Mouse (Mus musculus) lung, embryonic 16.5 days (tissue): ENCODE results near the gene Fgd2. TPM values are rescaled to one million over a fixed set of nuclear protein-coding genes. Genes with fewer than 3 reads are reported as not detected.

Experiments
- ATAC-seq: fragments of 200-750 bp; cut with Nextera tagmentation; 2 replicates; pipeline ENCODE4 v1.8.0; 2017; ENCODE audit warnings: low read depth, mild to moderate bottlenecking, moderate library complexity
- H3K27ac ChIP-seq: fragments of 300-500 bp; sonication (generic); 2 replicates; pipeline ENCODE4 v1.5.1; 2014; ENCODE audit warnings: mild to moderate bottlenecking, control low read depth, low read length
- H3K27me3 ChIP-seq: fragments of 300-500 bp; sonication (generic); 2 replicates; pipeline ENCODE4 v1.6.1; 2014; ENCODE audit warnings: low read depth, low read length, mixed read lengths; ENCODE audit not compliant: control insufficient read depth, insufficient read depth
- H3K36me3 ChIP-seq: fragments of 300-500 bp; sonication (generic); 2 replicates; pipeline ENCODE4 v1.6.1; 2014; ENCODE audit warnings: low read length; ENCODE audit not compliant: control insufficient read depth, insufficient read depth
- H3K4me1 ChIP-seq: fragments of 300-500 bp; sonication (generic); replicated peaks from 2 replicates; pipeline ENCODE4 v1.6.1; 2014; ENCODE audit warnings: low read length, mixed read lengths; ENCODE audit not compliant: control insufficient read depth, insufficient read depth
- H3K4me2 ChIP-seq: fragments of 300-500 bp; sonication (generic); 2 replicates; pipeline ENCODE4 v1.6.1; 2014; ENCODE audit warnings: low read depth, low read length, control low read depth
- H3K4me3 ChIP-seq: fragments of 300-500 bp; sonication (generic); 2 replicates; pipeline ENCODE4 v1.5.1; 2014; ENCODE audit warnings: mild to moderate bottlenecking, low read length, control low read depth
- H3K9ac ChIP-seq: fragments of 300-500 bp; sonication (generic); 2 replicates; pipeline ENCODE4 v1.6.1; 2014; ENCODE audit warnings: low read length, control low read depth
- H3K9me3 ChIP-seq: fragments of 300-500 bp; sonication (generic); 2 replicates; pipeline ENCODE4 v1.6.1; 2016; ENCODE audit warnings: low read length; ENCODE audit not compliant: control insufficient read depth
- WGBS: fragments of 180-500 bp; shearing (Covaris S2); extraction: QIAGEN DNeasy Blood & Tissue Kit; methylation state at CpG from one replicate; pipeline ENCODE4 v1.1.7; 2014; 5-methylcytosine and 5-hydroxymethylcytosine counted together
- polyA plus RNA-seq: library from polyadenylated mRNA; unstranded; fragments of >200 nt; fragmentation: Nextera tagmentation; extraction: Ambion mirVana; gene quantifications from 2 replicates; pipeline ENCODE4 v1.2.1, GENCODE M21; 2015

Gene Fgd2
- polyA plus RNA-seq, 1 experiment from 2014 or later, result 21.7 TPM

DNA sequence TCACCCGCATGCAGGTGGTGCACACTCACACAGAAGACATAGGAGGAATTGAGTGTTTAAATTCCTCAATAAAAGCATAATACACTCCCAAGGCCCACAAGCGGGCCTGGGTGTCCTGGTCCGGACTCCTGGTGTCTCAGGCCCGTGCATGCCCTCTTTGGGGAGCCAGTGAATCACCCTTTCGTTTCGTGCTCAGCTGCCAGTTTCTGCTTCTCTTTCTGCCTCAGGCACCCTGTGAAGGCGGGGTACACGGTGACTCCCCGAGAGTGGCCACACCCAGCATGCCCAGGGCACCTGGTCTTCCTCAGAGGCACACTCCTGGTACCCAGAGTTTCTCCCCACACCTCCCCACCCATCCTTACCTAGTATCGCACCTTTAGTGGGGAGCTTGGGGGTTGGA is 15.2 kb downstream of the Fgd2 start:
- Histone ChIP-seq H3K9me3 (no peaks in the 10 kb centered on the region), H3K4me1 (no peaks in the 10 kb centered on the region), H3K27ac (no peak overlapping the region), H3K4me3 (no peak overlapping the region), H3K36me3 (no peaks in the 10 kb centered on the region), H3K4me2 (no peak overlapping the region), H3K27me3 (no peaks in the 10 kb centered on the region), H3K9ac (no peak overlapping the region)
- ATAC-seq, result no peak
- 81% methylated on average over 10 of the region's 10 CpGs for WGBS

GRCm38 (mm10) chr17:29378056-29378455 is 17.3 kb downstream of the Fgd2 start:
- no peaks in the 10 kb centered on the region for H3K4me1 ChIP-seq
- no peaks in the 10 kb centered on the region for H3K36me3 ChIP-seq
- H3K9ac ChIP-seq, result no peak overlapping the region
- H3K27me3 ChIP-seq, result no peaks in the 10 kb centered on the region
- no peak overlapping the region for H3K27ac ChIP-seq
- ATAC-seq, result no peak
- no peak overlapping the region for H3K4me2 ChIP-seq
- no peak overlapping the region for H3K4me3 ChIP-seq
- H3K9me3 ChIP-seq, result no peaks in the 10 kb centered on the region
- WGBS, result 57% methylated on average over 8 of the region's 8 CpGs

DNA sequence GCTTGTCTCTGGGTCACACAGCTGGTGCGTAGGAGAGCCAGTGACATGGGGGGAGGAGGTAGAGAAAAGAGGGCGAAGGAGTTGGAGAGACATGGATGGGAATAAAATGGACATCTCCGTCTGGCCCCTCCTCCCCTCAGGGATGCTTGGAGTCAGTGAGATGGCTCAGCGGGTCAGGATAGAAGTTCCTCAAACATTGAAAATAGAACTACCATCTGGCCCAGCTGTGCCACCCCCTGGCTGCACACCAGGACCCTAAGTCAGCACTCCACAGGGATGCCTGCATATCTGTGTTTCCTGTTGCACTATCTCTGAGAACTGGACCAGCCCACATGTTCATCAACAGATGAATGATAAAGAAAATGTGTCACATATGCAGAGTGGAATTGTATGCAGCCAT is 19.5 kb downstream of the Fgd2 start:
- no peak for ATAC-seq
- 75% methylated on average over 4 of the region's 4 CpGs for WGBS
- Histone ChIP-seq H3K4me3 (no peak overlapping the region), H3K27me3 (no peaks in the 10 kb centered on the region), H3K36me3 (no peaks in the 10 kb centered on the region), H3K27ac (no peak overlapping the region), H3K4me2 (no peak overlapping the region), H3K9ac (no peak overlapping the region), H3K9me3 (no peaks in the 10 kb centered on the region), H3K4me1 (no peaks in the 10 kb centered on the region)

DNA sequence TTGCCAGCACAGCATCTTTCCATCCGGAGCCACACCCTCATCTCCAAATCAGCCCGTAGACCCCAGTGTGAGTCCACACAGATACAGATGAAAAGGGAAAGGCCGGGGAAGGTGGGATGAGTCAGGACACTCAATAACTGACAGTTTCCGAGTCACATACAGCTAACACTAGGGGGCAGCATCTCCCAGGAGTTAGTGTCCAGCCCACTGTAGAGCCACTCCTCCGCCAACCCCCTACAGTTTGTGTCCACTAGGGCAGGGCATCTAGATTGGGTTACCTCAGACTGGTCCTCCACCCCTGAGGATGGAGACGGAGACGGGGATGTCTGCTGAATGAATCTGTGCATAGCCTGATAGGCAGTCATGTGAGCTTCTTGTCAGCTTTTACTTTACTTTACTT is 20.8 kb downstream of the Fgd2 start:
- Histone ChIP-seq H3K4me3 (no peak overlapping the region), H3K9ac (no peak overlapping the region), H3K9me3 (no peaks in the 10 kb centered on the region), H3K36me3 (no peaks in the 10 kb centered on the region), H3K4me2 (no peak overlapping the region), H3K4me1 (no peaks in the 10 kb centered on the region), H3K27ac (no peak overlapping the region), H3K27me3 (no peaks in the 10 kb centered on the region)
- WGBS, result 20% methylated on average over 7 of the region's 7 CpGs
- ATAC-seq, result peak; percentile 88

DNA sequence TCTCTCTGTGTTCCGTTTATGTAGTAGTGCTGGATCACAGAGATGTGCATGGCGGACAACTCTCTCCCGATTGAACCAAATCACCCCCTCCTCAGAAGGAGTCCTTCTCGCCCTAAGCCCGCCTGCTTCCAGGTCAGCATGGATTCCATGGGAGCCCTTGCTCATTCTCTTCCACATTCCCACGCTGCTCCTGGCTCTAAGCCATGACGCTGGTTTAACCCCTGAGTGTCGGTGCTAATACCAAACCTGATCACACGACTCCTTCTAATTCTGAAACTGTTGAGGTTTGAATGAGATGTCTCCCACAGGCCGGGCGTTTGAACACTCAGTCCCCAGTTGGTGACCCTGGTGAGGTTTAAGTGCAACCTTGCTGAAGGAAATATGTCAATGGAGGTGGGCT is 21.7 kb downstream of the Fgd2 start:
- Histone ChIP-seq H3K4me1 (no peaks in the 10 kb centered on the region), H3K27ac (no peak overlapping the region), H3K36me3 (no peaks in the 10 kb centered on the region), H3K9me3 (no peaks in the 10 kb centered on the region), H3K9ac (no peak overlapping the region; the same call in 1 of the 2 replicates), H3K4me3 (no peak overlapping the region), H3K27me3 (no peaks in the 10 kb centered on the region), H3K4me2 (no peak overlapping the region)
- 42% methylated on average over 11 of the region's 11 CpGs for WGBS
- no peak for ATAC-seq

- Histone ChIP-seq H3K4me2 (no peak overlapping the region), H3K4me3 (no peak overlapping the region), H3K27ac (no peak overlapping the region), H3K9ac (no peak overlapping the region), H3K27me3 (no peaks in the 10 kb centered on the region), H3K9me3 (no peaks in the 10 kb centered on the region), H3K36me3 (no peaks in the 10 kb centered on the region), H3K4me1 (no peaks in the 10 kb centered on the region)
- no peak for ATAC-seq
- 62% methylated on average over 9 of the region's 9 CpGs for WGBS
Observed at GRCm38 (mm10) chr17:29383923-29384322, 23.2 kb downstream of the Fgd2 start.

- no peaks in the 10 kb centered on the region for H3K27me3 ChIP-seq
- H3K4me2 ChIP-seq, result no peak overlapping the region
- no peaks in the 10 kb centered on the region for H3K4me1 ChIP-seq
- 0 out of 2 replicates have a peak, but pooled peaks have one; percentile 32 for ATAC-seq
- no peak overlapping the region for H3K27ac ChIP-seq
- no peak overlapping the region for H3K4me3 ChIP-seq
- no peaks in the 10 kb centered on the region for H3K9me3 ChIP-seq
- H3K9ac ChIP-seq, result no peak overlapping the region
- WGBS, result 36% methylated on average over 5 of the region's 5 CpGs
- no peaks in the 10 kb centered on the region for H3K36me3 ChIP-seq
Observed at GRCm38 (mm10) chr17:29384850-29385438, 24.2 kb downstream of the Fgd2 start.

GRCm38 (mm10) chr17:29385746-29386145 is 25.0 kb downstream of the Fgd2 start:
- ATAC-seq, result no peak
- Histone ChIP-seq H3K9ac (no peak overlapping the region), H3K4me3 (no peak overlapping the region), H3K27me3 (no peaks in the 10 kb centered on the region), H3K9me3 (no peaks in the 10 kb centered on the region), H3K4me1 (no peaks in the 10 kb centered on the region), H3K4me2 (no peak overlapping the region), H3K36me3 (no peaks in the 10 kb centered on the region), H3K27ac (no peak overlapping the region)
- WGBS, result 69% methylated on average over 6 of the region's 6 CpGs

DNA sequence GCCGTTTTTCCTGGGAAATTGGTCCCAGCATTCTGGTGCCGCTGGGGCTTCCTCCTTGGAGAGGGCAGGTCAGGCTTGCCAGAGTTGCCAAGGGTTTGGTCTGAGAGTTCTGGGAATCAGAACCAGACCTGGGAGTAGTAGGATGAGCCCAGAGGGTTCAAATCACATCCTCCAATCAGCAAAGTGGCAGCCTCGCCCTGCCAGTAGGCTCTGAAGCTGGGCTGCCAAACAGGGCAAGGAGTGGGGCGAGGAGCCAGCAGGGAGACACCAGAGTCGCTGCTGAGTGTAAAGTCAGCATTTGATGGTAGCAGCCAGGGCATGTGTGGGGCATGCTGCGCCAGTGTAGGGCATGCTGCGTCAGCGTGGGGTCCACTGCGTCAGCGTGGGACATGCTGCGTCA is 28.3 kb downstream of the Fgd2 start:
- WGBS, result 70% methylated on average over 11 of the region's 11 CpGs
- Histone ChIP-seq H3K36me3 (no peaks in the 10 kb centered on the region), H3K4me3 (no peak overlapping the region), H3K4me2 (no peak overlapping the region), H3K27ac (no peak overlapping the region), H3K27me3 (no peaks in the 10 kb centered on the region), H3K4me1 (peaks cover 2% of the 10 kb centered on the region; the same call in 1 of the 2 replicates), H3K9me3 (no peaks in the 10 kb centered on the region), H3K9ac (no peak overlapping the region)
- ATAC-seq, result no peak

GRCm38 (mm10) chr17:29391280-29391679 is 30.6 kb downstream of the Fgd2 start:
- Histone ChIP-seq H3K27me3 (no peaks in the 10 kb centered on the region), H3K27ac (no peak overlapping the region), H3K4me1 (peaks cover 2% of the 10 kb centered on the region; the same call in 1 of the 2 replicates), H3K9ac (no peak overlapping the region), H3K36me3 (no peaks in the 10 kb centered on the region), H3K9me3 (no peaks in the 10 kb centered on the region), H3K4me3 (no peak overlapping the region), H3K4me2 (no peak overlapping the region)
- no peak for ATAC-seq
- WGBS, result 54% methylated on average over 8 of the region's 8 CpGs
